Mouse (Mus musculus) liver, embryonic 14.5 days (tissue): ENCODE measurements at regions not wholly inside any gene's neighbourhood (a gene's known extent, or its start where the extent isn't known, plus 50 kb on each side); places are given as distances from the start of the nearest gene placed in this dataset.

Experiments used
- CTCF ChIP-seq: IDR thresholded peaks from 2 replicates; pipeline ENCODE4 v1.5.1; 2016; ENCODE audit warnings: antibody characterized with exemption, low read depth, control low read depth
- EP300 ChIP-seq: IDR thresholded peaks from 2 replicates; pipeline ENCODE4 v1.6.1; 2016; ENCODE audit warnings: antibody characterized with exemption, low read depth

DNA sequence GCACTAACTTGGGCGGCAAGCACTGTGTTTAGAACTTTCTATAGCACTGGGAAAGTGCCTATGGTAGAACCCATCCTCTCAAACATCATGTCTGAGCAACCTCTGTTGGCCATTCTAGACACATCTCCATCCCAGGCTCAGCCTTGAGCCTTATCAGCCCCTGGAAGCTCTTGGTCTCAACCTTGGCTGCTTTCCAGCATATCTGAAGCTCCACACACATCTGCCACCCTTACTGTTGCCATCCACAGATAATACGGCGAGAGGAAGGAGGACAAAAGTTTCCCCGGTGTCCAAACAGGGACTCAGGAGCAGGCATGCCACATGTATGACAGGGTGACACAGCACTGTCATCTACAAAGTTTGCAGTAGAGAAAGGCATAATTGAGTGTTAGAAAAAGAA is 71.4 kb upstream of the Lmcd1 start:
- TF ChIP-seq EP300 (no peak), CTCF (no peak)
